Mouse (Mus musculus) brain, embryonic 14.5 days (tissue): ENCODE measurements at regions not wholly inside any gene's neighbourhood (a gene's known extent, or its start where the extent isn't known, plus 50 kb on each side); places are given as distances from the start of the nearest gene placed in this dataset.
"Not testable (repeated sequence)": the region's sequence is repeated elsewhere in the genome, so short reads cannot be mapped to it uniquely, and the experiment has no call there.

Source experiments
- DNase-seq: peaks from one replicate; pipeline ENCODE4 v3.0.0-alpha.2; 2011; ENCODE audit warnings: low read depth
- CTCF ChIP-seq: fragments of 200-500 bp; IDR thresholded peaks from 2 replicates; pipeline ENCODE4 v1.5.1; 2012; ENCODE audit warnings: inconsistent platforms, mild to moderate bottlenecking, moderate library complexity, borderline replicate concordance; ENCODE audit not compliant: insufficient read depth, insufficient read length; ENCODE audit errors: extremely low read depth
- POLR2A ChIP-seq: fragments of 200-500 bp; IDR thresholded peaks from 2 replicates; pipeline ENCODE4 v1.6.1; 2012; ENCODE audit warnings: mild to moderate bottlenecking, inconsistent platforms, borderline replicate concordance; ENCODE audit not compliant: poor library complexity, insufficient read depth, insufficient read length, severe bottlenecking; ENCODE audit errors: extremely low read depth

DNA sequence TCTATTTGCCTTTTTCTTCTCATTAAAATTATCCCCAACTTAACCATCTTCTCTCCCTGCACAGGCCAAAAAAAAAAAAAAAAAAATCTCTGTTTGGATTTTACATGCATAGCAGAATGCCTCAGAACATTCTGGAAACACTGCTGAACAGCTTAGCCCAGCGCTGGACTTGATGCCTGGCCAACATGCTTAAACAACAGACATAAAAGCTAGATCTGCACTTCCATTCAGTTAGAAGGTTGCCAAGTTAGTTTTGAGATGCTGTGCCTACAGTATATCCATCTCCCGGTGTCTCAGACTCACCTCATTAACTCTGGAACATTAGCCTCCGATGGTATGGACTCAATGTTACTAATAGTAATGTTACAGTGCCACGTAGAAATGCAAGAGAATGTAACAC, 785.6 kb upstream of the Sox9 start:
- TF ChIP-seq POLR2A (no peak), CTCF (no peak)
- DNase-seq: peak; percentile 29

DNA sequence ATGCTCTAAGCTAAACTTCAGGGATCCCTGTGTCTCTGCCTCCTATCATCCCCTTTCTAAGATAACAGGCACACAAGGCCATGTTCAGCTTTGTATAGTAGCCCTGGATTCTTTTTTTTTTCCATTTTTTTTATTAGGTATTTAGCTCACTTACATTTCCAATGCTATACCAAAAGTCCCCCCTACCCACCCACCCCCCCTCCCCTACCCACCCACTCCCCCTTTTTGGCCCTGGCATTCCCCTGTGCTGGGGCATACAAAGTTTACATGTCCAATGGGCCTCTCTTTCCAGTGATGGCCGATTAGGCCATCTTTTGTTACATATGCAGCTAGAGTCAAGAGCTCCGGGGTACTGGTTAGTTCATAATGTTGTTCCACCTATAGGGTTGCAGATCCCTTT, 771.2 kb upstream of the Sox9 start:
- DNase-seq: not testable (repeated sequence)

- DNase-seq: no peak
- TF ChIP-seq CTCF (no peak), POLR2A (no peak)
Measured at GRCm38 (mm10) chr11:112017906-112018305, 764.1 kb upstream of the Sox9 start.

- DNase-seq: no peak
- no peak for TF ChIP-seq POLR2A
- TF ChIP-seq CTCF: no peak
Measured at GRCm38 (mm10) chr11:112028031-112028430, 754.0 kb upstream of the Sox9 start.

DNA sequence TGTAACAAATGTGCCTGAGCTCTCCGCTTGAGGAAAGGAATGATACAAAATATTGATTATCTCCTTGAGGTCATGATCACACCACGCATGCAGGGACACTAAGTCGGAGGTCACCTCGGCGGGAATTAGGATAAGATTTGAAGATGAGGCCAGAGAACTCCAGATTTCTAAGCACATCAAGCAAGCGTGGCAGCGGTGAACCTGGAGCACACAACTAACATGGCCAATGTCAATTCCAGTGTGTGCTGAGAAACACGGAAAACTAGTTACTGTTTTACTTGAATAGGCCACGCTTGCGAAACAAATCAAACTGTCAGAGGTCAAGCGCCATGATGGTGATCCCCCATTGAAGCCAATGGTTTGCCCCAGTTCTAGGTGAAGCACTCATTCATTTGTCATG, 743.3 kb upstream of the Sox9 start:
- TF ChIP-seq POLR2A (no peak), CTCF (no peak)
- no peak for DNase-seq

DNA sequence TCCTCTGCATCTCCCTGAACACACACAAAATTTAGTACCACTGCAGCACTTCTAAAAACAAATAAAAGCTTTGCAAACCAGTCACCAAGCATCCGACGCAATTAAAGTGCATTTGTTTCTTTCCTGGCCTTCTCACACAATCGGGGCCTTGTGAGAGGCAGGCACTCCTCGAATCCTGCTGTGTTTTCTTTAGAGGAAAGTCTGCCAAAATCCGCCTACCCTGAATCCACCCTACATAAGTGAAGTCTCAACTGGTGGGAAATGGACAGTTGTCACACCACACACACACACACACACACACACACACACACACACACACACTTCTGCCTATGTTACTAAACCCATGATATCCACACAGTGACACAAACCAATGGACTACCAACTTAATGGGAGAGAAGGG, 737.6 kb upstream of the Sox9 start:
- peak; percentile 80 for DNase-seq
- TF ChIP-seq CTCF (no peak), POLR2A (no peak)

DNA sequence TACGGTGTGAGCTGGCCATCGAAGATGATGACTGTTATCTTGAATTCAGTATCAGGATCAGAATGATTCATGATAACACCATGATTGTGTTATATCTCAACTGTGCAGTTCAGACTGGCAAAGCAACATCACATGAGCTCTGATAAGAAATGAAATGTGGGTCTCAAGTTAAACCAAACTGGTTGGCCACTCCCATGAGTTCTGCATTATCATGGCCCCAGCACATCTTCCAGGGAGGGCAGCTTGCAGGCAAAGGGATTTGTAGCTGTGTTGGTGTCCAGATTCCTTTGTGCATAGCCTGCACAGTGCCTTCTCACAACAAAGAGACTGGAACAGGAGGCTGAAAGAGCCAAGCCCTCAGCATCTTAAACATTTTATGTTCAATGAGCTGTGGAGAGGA, 736.7 kb upstream of the Sox9 start:
- TF ChIP-seq CTCF: no peak
- TF ChIP-seq POLR2A: no peak
- DNase-seq: no peak

GRCm38 (mm10) chr11:112050362-112050761, 731.7 kb upstream of the Sox9 start:
- DNase-seq: no peak
- TF ChIP-seq POLR2A: no peak
- TF ChIP-seq CTCF: no peak

DNA sequence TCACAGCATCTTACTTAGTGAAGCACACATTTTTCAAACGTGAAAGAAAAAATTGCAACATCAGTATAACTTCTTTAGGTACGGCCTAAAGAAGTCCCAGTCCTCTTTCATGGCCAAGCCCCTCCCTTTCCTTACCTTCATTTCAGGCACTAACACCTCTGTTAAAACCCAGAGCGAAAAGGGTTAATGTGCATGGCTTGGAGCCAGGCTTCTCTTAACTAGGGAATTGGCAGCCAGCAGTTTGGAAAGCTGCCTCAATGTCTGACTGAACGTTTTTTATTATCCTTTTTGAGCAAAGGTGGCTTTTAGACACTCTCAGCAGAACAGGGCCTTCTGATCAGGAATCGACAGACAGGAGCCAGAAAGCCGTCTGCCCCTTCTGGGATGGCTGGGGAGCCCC, 726.4 kb upstream of the Sox9 start:
- DNase-seq: peak; percentile 81
- no peak for TF ChIP-seq CTCF
- TF ChIP-seq POLR2A: no peak

DNA sequence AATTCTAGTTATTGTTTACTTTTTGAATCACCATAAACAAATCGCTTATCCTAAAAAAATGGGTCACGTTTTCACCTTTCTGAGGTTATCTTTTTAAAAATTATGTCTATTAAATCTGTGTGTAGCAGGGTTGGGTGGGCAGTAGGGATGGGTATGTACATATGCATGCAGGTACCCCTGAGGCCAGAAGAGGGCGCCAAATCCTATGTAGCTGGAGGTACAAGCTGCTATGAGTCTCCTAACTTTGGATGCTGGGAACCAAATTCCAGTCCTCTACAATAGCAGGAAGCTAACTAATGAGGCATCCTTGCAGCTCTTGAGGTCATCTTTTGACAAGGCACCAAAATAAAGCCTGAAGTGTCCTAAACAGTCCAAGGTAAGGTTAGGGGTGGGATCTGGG, 714.8 kb upstream of the Sox9 start:
- no peak for DNase-seq
- TF ChIP-seq CTCF (peak; percentile 31; the same call in 1 of the 2 replicates), POLR2A (no peak)

- peak; percentile 78 for DNase-seq
- TF ChIP-seq CTCF: no peak
- TF ChIP-seq POLR2A: no peak
Measured at GRCm38 (mm10) chr11:112068821-112069220, 713.2 kb upstream of the Sox9 start.

GRCm38 (mm10) chr11:112071571-112071970, 710.5 kb upstream of the Sox9 start:
- DNase-seq: no peak

GRCm38 (mm10) chr11:112081386-112081785, 700.6 kb upstream of the Sox9 start:
- DNase-seq: no peak
- TF ChIP-seq CTCF (no peak), POLR2A (no peak)

More at GRCm38 (mm10) chr11:112071571-112071970, 710.5 kb upstream of the Sox9 start:
- TF ChIP-seq POLR2A: no peak
- TF ChIP-seq CTCF: no peak
